Mouse (Mus musculus): ENCODE results near the gene Pdzk1ip1.

Pdzk1ip1 gene

DNA sequence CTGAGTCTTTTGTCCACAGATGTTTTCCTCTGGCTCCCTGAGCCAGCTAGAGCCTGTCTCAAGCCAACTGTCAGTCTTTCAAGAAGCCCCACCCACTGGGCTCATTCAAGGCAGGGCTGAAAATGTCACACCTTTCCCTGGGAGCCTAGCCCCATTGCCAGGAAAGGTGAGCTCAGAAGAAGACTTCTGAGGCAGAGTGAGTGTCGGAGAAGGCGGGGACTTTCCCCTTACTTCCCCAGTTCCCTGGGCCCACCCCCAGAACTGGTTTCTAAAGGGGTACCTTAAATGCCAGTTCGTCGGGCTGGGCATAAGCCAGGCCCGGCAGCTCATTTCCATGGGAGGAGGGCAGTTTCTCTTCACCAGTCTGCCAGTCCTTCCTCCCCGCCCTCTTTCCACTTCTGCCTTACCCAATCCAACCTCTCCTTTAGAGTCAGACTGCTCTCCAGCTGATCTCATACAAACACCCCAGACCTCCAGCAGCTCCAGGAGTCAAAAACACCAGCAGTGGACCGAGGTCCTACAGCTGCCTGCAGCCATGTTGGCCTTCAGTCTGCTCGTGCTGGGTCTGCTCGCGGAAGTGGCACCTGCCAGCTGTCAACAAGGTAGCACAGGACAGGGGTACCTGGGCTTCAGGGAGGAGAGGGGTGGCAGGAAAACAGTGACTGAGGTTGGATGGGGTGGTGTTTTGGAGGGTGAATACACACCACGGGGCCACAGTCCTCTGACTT lies at the start of gene Pdzk1ip1:
Pdzk1ip1 (plus strand) TSS at position 98 of the 728 bp plus-strand sequence.
- peak; percentile 43 for DNase-seq (ENCODE audit: low read depth, low spot score)

DNA sequence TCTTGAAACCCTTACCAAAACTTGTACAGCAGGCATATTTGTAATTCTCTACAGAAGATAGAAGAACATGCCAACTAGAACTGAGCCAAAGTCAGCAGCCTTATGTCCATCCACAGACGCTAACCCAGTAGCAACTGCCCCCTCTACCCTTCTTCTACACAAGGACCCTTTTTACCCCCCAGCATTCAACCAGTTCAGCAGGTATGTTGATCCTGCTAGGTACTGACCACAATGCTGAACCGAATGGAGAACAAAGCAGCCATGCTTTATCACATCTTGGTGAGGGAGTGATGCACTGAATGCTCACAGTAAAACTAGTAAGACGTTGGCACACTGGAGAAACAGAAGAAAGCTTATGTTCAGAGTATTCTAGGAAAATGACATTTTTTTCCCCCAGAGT lies 42.9 kb upstream of the Pdzk1ip1 start:
- no peak for DNase-seq (ENCODE audit: low read depth, low spot score)

DNA sequence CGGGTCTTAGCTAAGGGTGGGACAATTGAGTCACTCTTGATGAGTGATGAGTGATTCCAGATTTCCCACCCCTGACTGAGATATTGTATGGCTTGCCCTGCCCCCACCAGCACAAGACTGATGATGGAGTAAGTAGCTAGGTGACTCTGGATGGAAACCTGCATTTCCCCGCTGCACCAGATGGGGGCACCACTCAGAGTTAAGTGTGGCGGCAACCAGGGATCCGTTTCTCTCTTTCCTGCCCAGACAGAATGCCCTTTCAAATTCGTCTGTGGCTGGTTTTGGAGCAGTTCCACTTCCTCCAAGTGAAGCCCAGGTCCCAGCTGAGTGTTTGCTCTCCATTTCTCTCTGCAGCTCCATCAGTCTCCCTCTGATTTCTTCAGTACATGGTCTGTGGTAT lies 40.8 kb upstream of the Pdzk1ip1 start:
- peak; percentile 80 for DNase-seq (ENCODE audit: low read depth, low spot score)

DNA sequence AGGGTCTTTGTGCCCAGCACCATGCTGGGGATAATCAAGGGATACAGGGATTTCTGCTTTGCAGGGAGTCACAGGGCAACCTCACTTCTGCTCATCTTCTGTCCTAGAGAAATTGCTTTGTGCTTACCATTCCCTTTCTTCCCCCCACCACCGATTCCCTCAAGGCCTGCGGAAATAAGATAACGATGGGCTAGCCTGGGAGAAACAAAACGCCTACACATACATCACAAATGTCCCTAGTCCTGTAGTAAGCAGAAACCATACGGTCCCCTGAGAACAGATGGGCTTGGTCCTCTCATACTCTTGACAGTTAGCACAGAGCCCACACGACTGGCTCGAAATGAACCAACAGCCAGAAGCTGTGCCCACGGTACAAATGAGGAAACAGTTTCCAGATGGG lies 40.3 kb upstream of the Pdzk1ip1 start:
- DNase-seq (ENCODE audit: low read depth, low spot score): no peak

DNA sequence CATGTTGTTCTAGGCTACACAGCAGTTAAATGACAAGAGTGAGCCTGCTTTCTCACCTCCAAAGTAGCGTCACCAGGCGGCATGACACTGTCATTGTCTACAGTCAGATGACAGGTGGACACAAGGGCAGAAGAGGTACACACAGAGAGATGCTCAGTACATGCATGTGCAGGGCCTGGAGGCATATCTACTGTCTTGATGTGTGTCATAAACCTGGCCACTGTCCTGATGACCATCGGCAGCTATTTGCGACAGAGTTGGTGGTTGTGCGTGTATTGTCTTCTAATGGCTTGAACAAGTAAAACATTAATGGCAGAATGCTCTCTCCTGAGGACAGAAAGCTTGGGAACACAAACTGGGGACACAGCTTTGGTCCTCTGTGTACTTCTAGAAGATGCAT lies 37.3 kb upstream of the Pdzk1ip1 start:
- no peak for DNase-seq (ENCODE audit: low read depth, low spot score)

DNA sequence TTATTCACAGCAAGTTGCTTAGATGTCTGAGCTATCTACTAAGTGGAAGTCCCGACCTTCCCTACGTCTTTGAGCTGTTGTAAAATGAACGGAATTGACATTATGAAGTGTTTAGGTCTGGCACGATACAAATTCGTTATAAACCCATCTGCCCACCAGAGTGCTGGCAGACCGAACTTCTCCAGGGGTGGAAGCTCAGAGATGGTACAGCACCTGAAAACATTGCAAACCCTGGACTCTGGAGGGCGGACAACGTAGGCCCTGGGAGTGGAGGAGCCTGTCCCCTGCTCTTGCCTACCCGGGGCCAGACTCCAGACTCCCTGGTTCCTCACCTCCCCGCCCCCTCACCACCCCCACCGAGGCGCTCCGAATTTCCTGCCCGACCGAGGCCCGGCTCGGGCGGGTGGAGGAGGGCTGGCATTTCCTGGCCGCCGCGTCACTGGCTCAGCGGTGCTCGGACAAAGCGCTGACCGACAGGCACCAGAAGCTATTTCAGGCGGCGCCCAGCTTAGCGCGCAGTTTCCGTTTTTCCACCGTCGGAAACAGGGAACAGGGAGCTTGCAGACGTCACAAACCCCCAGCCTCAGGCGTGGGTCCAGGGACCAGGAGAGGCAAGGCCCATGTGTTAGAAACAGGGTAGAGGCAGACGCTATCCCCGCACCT lies 36.0 kb upstream of the Pdzk1ip1 start:
- peak; percentile 19 for DNase-seq (ENCODE audit: low read depth, low spot score)

DNA sequence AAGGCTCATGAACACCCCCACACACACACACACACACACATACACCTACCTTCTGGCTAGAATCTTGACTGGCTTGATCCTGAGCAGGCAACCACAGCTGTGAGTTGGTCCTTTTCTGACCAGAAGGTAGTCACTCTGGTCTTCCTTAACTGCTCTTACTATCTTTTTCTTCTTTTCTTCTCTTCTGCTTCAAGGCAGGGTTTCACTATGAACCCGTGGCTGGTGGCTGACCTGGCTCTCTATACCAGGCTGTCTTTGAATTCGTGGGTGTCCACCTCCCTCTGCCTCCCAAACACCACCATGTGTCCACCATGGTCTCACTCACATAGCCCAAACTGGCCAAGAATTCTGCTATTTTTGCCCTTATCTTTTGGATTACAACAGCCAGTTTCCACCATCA lies 33.5 kb upstream of the Pdzk1ip1 start:
- no peak for DNase-seq (ENCODE audit: low read depth, low spot score)

DNA sequence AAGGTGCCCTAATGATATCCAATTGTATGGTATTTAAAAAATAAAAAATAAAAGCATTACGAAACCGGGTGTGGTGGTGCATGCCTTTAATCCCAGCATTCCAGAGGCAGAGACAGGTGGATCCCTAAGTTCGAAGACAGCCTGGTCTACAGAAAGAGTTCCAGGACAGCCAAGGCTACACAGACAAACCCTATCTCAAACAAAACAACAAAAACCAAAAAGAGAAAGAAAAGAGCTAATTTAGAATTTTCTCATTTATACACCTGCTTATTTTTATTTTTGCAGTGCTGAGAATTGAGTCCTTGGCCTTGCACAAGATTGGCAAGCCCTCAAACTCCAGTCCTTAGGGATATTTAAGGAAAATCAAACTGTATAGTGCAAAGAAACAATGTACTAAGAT lies 32.8 kb upstream of the Pdzk1ip1 start:
- no peak for DNase-seq (ENCODE audit: low read depth, low spot score)

DNA sequence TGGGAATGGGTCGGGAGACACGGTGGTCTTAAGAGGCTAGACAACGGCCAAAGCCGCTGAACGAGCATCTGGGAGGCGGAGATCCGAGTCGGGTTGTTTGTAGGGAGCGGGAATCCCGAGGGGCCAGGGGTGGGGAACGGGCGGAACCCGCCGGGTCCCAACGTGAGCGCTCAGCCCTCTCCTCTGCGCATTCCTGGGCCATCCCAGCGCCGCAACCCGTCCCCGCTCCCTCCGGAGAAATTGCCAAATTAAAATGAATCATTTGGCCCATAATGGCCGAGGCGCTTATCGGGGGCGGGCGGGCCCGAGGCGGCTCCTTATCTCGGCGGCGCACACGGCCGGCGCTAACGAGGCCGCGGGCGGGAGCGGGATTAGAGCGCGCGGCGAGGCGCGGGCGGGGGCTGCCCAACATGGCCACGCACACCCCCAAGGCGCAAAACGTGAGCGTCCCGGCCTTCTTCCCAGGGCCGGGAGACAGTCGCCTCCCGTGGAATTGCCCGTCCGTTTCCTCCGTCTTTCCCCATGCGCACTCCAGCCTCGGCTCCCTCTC lies 32.1 kb upstream of the Pdzk1ip1 start, which contains the start of gene Tal1:
Tal1 (plus strand) TSS at position 56 of the 550 bp plus-strand sequence.
- peak; percentile 56 for DNase-seq (ENCODE audit: low read depth, low spot score)

DNA sequence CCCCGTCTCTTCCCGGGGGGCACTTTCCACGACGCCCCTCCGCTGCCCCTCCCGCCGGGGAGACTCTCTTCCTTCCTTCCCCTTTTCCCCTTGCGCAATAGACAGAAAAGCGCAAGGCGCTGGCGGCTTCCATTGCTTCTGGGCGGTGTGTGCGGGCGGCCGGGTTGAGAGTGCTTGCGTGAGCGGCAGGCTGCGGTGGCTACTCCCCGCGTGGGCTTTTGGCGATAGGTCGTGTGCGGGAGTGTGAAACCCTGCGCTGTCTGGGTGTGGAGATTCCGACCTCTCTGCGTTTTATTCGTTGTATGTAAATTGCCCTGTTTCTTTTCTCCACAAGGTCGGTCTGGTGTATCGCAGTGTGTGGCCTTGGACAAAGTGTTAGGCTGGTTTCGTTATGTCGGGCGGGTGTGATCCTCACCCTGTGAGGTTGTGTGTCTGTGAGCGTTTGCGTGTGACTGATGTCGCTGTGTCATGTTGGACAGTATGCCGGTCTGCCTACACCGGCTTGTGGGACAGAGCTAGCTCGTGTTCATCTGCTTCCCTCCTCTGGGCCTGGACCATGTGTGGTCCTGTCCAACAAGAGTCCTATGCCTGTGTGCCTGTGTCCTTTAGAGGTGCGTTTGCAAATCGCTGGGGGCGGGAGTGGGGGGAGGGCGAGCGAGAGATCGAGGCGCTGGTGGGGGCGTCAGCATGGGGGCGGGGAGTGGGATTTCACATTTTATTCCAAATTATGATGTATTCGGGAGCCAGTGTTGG lies 31.4 kb upstream of the Pdzk1ip1 start:
- DNase-seq (ENCODE audit: low read depth, low spot score): peak; percentile 64

DNA sequence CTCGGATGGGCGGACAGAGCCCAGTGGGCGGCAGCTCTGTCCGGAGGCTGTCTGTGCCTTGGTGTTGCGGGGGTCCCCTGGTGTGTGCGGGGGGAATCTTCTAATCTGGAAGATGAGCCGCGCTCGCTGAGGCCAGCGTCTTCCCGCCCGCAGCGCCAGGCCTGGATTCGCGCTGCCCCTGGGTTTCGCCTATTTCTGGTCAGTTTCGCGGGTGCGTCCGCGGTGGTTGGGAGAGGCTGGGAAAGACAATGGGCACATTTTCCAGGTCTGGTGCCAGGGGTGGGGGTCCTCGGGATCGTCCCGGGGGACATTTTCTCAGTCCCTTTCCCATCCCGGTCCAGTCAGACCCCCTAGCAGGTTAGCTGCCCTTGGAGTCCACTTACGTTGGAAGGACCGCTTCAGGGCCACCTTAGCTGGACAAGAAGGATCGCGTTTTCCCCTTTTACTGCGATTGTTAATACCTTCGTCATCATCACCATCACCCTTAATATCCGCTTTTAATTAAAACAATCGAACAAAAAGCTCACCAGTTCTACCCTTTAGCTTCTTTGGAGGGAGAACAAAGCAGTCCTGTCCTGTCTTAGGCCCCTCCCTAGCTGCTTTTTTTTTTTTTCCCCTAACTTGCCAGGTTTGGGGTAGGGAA lies 30.7 kb upstream of the Pdzk1ip1 start:
- no peak for DNase-seq (ENCODE audit: low read depth, low spot score)

DNA sequence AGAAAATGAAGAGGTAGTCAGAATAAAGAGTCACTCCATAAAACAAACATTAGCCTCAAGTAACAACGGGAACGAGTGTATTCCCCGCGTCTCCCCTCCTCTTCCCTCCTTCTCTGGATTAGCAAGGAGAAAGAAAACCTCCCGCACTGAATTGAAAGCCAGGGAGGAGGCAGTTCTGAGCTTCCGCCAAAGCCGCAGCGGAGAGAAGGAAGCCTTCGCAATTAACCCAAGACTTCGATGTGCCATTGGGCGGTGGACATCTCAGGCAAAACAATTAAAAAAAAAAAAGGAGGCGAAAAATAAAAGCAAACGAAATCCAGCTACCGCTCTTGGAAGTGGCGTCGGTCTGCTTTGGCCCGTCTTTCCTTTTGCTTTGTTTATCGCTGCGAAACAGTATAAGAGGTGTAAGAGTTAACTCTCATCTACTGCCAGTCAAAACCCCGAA lies 30.2 kb upstream of the Pdzk1ip1 start:
- DNase-seq (ENCODE audit: low read depth, low spot score): peak; percentile 23

DNA sequence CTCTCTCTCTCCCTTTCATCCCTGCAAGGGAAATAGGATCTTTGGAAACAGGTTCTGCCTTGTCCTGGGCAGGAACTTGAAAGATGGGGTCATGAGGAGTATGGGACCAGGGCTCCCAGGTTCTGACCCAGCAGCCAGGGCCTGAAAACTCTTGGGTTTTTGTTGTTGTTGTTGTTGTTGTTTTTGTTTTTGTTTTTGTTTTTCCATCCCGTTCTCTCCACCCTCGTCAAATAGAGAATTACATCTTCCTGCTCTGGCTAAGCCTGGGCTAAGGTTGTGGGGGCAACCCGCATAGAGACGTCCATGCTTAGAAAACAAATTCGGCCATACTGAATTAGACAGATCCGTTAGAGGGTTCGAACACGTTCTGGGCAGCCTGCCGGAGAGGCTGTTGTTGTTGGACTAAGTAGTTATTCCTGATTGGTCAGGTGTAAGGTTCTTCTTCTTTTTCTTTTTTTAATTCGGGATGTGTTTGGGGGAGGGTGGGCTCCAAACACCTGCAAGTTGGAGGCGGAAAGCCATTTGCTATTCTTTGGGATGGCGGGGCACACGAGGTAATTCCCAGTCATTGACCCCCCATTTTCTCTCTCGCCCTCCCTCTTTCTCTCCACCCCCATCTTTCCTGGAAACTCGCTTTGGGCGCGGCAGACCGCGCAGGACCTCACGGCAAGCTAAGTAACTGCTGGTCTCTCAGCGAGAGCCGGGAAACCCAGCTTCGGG lies 29.5 kb upstream of the Pdzk1ip1 start:
- peak; percentile 33 for DNase-seq (ENCODE audit: low read depth, low spot score)

DNA sequence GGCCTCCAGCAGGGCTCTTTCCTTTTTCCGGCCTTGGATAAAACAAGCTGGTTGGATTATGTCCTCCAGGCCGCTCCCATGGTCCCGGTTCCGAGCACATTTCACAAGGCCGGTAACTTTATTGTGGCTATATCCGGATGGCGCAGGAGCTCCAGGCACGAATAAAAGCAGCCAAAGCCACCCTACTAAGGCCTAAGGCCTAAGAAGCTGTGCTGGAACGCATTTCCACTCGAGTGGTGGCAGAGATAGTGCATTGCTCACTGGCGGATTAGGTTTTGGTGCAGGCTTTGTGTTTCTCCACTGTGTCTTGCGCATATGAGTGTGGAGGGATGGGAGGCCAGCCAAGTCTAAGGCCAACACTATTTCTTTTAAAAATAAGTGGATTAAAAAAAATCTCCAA lies 28.6 kb upstream of the Pdzk1ip1 start:
- DNase-seq (ENCODE audit: low read depth, low spot score): peak; percentile 73

DNA sequence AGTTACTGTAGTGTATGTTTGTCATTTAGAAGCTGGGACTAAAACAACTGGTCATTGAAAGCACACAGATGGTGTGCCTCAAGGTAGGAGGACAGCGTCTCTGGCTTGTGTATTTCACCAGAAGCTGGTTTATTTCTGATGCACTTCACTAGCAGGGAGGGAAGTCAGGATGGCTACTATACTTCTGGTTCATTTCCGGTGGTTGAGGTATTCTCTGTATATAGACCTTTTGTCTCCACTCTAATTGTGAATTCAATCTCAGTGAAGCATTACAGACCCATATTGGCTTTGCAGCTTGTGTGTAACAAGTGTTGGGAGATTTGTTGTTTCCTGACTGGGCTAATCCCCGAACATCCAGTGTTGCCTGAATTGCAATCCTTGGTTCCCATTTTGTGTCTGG lies 27.8 kb upstream of the Pdzk1ip1 start:
- no peak for DNase-seq (ENCODE audit: low read depth, low spot score)

DNA sequence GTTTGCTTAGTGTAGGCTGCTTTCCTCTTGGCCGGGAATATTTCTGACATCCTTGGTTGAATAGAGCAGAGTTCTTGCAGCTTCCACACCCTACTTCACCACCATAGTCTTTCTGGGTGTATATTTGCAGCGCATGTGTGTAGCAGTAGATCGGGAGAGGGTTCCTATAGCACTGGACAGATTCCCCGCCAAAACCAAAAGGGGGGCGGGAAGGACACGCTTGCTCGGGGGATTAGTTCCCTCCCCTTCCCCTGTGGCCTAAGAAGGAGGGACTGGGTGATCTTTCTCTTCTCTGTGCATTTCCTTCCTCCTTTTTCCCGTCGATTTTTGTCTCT lies 26.0 kb upstream of the Pdzk1ip1 start:
- DNase-seq (ENCODE audit: low read depth, low spot score): peak; percentile 9

DNA sequence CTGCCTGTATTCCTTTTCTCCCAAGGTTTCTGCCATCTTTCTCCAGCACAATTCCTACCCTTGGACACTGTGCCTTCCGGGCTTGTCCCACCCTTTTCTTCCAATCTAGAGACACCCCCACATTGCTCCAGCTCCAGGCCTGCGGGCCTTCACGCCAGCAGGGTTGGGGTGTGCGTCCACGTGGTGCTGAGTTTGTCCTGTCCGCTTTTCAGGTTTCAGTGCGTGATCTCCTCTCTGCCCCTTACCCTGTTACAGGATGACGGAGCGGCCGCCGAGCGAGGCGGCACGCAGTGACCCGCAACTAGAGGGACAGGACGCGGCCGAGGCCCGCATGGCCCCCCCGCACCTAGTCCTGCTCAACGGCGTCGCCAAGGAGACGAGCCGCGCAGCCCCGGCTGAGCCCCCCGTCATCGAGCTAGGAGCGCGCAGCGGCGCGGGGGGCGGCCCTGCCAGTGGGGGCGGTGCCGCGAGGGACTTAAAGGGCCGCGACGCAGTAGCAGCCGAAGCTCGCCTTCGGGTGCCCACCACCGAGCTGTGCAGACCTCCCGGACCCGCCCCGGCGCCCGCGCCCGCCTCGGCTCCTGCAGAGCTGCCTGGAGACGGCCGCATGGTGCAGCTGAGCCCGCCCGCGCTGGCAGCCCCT lies 25.5 kb upstream of the Pdzk1ip1 start:
- DNase-seq (ENCODE audit: low read depth, low spot score): peak; percentile 6

DNA sequence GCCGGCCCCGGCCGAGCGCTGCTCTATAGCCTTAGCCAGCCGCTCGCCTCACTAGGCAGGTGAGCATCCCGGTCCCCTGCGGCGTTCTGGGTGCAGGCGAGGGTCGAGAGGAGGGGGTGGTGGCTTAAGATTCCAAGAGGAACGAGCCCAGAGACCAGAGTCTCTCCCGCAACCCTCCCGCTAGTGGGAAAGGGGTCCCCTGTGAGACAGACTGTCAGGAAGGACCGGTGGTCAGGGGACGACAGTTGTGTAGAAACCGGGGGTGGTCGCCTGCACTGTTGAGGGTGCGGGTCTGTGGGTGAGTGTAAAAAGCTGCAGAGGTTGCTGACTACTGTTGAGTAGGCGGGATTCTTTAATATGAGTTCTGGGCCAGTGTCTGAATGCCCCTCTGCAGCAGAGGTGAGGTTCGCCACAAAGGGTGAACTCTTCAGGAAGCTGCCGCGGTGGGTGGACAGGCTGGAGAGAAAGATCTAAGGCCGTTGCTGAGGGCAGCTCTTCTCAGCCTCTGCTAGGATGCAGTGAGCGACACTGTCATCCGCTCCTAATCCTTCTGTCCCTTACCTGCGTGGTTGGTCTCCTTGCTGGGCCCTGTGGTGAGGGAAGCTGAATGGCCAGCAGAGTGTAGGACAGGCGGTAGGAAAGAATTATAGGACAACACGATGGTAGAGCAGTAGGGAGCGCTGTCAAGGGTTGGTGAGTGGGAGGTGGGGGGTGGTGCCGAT lies 24.8 kb upstream of the Pdzk1ip1 start:
- DNase-seq (ENCODE audit: low read depth, low spot score): no peak

DNA sequence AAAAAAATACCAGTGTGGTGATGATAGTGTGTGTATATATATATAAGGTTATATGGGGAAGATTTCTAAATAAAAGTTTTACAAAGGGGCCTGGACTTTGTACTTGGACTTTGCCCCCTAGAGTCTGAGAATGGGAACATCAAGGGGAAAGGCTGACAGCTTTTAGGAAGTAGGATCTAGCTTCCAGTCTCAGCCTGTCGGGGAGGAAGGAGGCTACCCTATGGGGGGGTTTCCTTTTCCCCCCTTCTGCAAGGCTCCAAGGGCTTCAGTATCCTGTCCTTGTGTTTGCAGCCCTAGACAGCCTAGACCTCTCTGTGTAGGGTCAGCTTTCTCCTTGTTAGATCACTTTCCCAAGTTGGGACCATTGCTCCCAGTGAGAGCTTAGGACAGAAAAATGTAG lies 16.8 kb upstream of the Pdzk1ip1 start:
- no peak for DNase-seq (ENCODE audit: low read depth, low spot score)

DNA sequence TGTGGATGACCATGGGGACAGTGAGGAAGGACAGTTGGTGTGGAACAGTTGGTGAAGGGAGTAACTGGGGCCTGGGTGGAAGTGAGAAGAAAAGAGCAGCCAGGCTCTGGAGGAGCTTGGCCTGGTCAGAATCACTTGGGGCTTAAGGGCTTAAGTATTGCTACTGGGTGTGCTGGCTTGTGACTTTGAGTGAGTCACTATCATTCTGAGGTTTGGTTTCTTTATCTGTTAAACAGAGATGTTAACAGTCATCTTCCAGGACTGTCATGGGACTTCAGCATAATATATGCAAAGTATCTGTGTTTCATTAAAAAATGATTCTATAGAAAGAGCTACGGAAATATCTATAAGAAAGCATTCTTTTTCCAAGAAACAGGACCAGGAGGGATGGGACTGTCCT lies 13.7 kb upstream of the Pdzk1ip1 start:
- DNase-seq (ENCODE audit: low read depth, low spot score): no peak
